Mouse (Mus musculus) C2C12 (cell line): ENCODE results near the gene Obsl1. TPM values are rescaled to one million over a fixed set of nuclear protein-coding genes. Genes with fewer than 3 reads are reported as not detected.
A peak's percentile ranks its signal among the peaks of the same experiment; 100 is the strongest.

Source experiments
- H3K27me3 ChIP-seq: one replicate; pipeline ENCODE4 v1.6.1; 2011; ENCODE audit not compliant: control insufficient read depth, insufficient read depth, insufficient read length
- H3K36me3 ChIP-seq: one replicate; pipeline ENCODE4 v1.6.1; 2011; ENCODE audit not compliant: control insufficient read depth, insufficient read depth
- H3K4me3 ChIP-seq: one replicate; pipeline ENCODE4 v1.5.1; 2011; ENCODE audit warnings: mild to moderate bottlenecking, control low read depth; ENCODE audit not compliant: poor library complexity, insufficient read depth, severe bottlenecking
- H3K79me2 ChIP-seq: one replicate; pipeline ENCODE4 v1.6.1; 2011; ENCODE audit not compliant: control insufficient read depth, insufficient read depth
- H3K79me3 ChIP-seq: one replicate; pipeline ENCODE4 v1.6.1; 2011; ENCODE audit warnings: low read depth, control low read depth
- H3ac ChIP-seq: one replicate; pipeline ENCODE3; 2011; ENCODE audit warnings: low read depth; ENCODE audit not compliant: control insufficient read depth, insufficient read length
- CEBPB ChIP-seq: IDR thresholded peaks from one replicate; pipeline ENCODE4 v1.6.1; 2011; ENCODE audit warnings: low read depth, mild to moderate bottlenecking, control low read depth, moderate library complexity
- CTCF ChIP-seq: IDR thresholded peaks from one replicate; pipeline ENCODE4 v1.5.1; 2011; ENCODE audit not compliant: control insufficient read depth, insufficient read depth, insufficient read length
- FOSL1 ChIP-seq: IDR thresholded peaks from one replicate; pipeline ENCODE4 v1.8.0; 2011; ENCODE audit warnings: mild to moderate bottlenecking, low read length; ENCODE audit not compliant: poor library complexity, insufficient read depth, severe bottlenecking
- MAX ChIP-seq: IDR thresholded peaks from one replicate; pipeline ENCODE4 v1.6.1; 2011; ENCODE audit warnings: mild to moderate bottlenecking, control low read depth
- MYOD1 ChIP-seq: IDR thresholded peaks from one replicate; pipeline ENCODE4 v1.6.1; 2011; ENCODE audit warnings: low read depth; ENCODE audit not compliant: control insufficient read depth, insufficient read length
- MYOG ChIP-seq: IDR thresholded peaks from one replicate; pipeline ENCODE4 v1.6.1; 2011; ENCODE audit not compliant: control insufficient read depth, insufficient read length; ENCODE audit errors: extremely low read depth
- USF1 ChIP-seq: IDR thresholded peaks from one replicate; pipeline ENCODE4 v1.6.1; 2011; ENCODE audit warnings: low read depth, mild to moderate bottlenecking, control low read depth, moderate library complexity
- polyA plus RNA-seq: library from polyadenylated mRNA; unstranded; fragments of >200 nt; fragmentation: generic; extraction: Trizol; gene quantifications from one replicate; pipeline ENCODE4 v1.2.1, GENCODE M21; 2012; ENCODE audit warnings: missing spikeins

Gene Obsl1
- polyA plus RNA-seq, 1 experiment = 31.6 TPM

GRCm38 (mm10) chr1:75448052-75448431, 58.2 kb downstream of the Obsl1 start:
- no peaks in the 10 kb centered on the region for H3K36me3 ChIP-seq
- no peak overlapping the region for H3ac ChIP-seq
- peaks cover 5% of the 10 kb centered on the region for H3K27me3 ChIP-seq
- H3K79me2 ChIP-seq = no peaks in the 10 kb centered on the region
- no peak overlapping the region for H3K4me3 ChIP-seq
- no peaks in the 10 kb centered on the region for H3K79me3 ChIP-seq
- TF ChIP-seq MYOG (no peak), MYOD1 (no peak), CTCF (no peak), CEBPB (no peak), MAX (no peak), USF1 (no peak), FOSL1 (no peak)

DNA sequence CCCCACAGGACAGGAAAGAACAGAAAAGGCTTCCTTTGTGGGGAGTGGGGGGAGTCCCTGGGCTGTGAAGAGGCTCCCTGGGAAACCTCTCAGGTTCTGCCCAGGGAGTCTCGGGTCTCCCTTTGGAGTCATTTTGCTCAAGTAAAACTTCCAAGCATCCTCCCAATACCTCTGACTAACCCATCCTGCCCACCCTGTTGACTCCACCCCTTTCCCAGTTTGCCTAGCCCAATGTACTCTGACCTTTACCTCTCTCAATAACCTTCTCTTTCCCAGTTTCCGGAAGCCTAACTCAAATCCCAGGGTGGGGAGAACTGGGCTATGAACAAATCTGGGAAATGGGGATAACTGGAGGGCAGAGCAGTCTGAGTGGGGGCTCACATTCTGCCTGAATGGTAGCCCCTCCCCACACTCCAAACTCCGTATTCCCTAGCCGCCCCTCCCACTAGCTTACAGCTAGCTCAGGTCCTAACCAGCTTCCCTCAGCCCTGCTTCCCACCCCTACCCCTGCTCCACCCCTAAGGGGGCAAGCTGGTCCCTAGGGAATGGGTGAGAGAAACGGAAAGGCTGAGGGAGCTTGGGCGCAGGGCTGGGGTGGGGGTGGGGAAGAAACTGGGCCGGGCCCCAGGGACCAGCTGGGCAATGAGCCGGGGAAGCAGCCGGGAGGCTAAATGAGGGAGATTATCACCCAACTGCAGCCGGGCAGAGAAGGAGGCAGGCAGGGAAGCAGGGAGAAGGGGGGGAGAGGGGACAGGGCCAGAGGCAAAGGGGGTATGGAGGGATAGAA, 58.8 kb downstream of the Obsl1 start:
- Histone ChIP-seq H3K27me3 (peaks cover 5% of the 10 kb centered on the region), H3K4me3 (no peak overlapping the region), H3K79me3 (no peaks in the 10 kb centered on the region), H3K36me3 (no peaks in the 10 kb centered on the region), H3ac (peak overlapping the region; percentile 3), H3K79me2 (no peaks in the 10 kb centered on the region)
- TF ChIP-seq MAX = no peak
- no peak for TF ChIP-seq FOSL1
- no peak for TF ChIP-seq USF1
- no peak for TF ChIP-seq CTCF
- TF ChIP-seq MYOD1 = no peak
- no peak for TF ChIP-seq CEBPB
- TF ChIP-seq MYOG = no peak

GRCm38 (mm10) chr1:75446656-75447055, 59.6 kb downstream of the Obsl1 start:
- Histone ChIP-seq H3K36me3 (peaks cover 4% of the 10 kb centered on the region), H3K79me2 (no peaks in the 10 kb centered on the region), H3K27me3 (no peaks in the 10 kb centered on the region), H3ac (no peak overlapping the region), H3K4me3 (no peak overlapping the region), H3K79me3 (no peaks in the 10 kb centered on the region)
- TF ChIP-seq CEBPB (no peak), CTCF (no peak), MYOD1 (no peak), USF1 (no peak), MYOG (no peak)

DNA sequence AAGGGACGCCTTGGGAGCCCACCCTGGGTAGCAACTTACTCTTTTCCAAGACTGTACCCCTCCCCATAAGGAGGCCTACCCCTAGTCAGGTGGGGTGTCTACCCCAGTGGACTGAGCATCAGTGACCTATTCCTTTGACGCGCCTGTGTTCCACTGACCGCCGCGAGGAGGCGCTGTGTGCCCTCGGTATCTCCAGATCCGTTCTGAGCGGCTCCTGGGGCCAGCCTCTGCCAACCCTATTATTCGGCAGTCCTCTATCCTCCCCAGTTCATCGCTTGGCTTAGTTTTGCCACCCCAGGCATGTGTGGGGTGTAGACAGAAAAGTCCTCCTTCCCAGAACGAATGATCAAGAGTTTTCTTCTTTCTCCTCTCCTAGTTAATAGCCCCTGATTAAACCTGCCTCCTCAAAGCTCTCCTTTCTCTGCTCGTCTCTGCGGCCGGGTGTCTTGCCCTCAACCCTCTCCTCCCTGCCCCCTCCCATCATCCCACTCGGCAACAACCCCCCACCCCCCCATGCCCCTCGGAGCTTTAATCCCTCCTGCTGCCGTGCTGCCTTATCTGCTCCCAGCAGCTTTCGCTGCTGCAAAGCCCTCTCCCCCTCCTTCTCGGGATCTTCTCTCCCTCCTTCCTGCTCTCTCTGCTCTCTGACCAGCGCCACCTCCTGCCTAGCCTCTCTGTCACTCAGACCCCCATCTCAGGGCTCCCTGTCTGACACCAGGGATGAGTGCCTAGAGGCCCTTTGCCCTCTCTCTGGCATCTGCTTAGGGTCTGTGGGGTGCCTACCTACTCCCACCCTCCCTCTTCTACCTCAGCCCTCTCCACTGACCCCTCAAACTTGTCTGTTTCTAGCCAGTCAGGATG, 60.3 kb downstream of the Obsl1 start:
- H3K4me3 ChIP-seq = no peak overlapping the region

GRCm38 (mm10) chr1:75445141-75445701, 61.0 kb downstream of the Obsl1 start:
- no peak for TF ChIP-seq USF1
- TF ChIP-seq CEBPB = no peak
- H3ac ChIP-seq = no peak overlapping the region
- no peaks in the 10 kb centered on the region for H3K27me3 ChIP-seq
- peaks cover 7% of the 10 kb centered on the region for H3K36me3 ChIP-seq
- no peaks in the 10 kb centered on the region for H3K79me3 ChIP-seq
- H3K79me2 ChIP-seq = no peaks in the 10 kb centered on the region
- H3K4me3 ChIP-seq = no peak overlapping the region

More for the DNA sequence above, 60.3 kb downstream of the Obsl1 start:
- TF ChIP-seq CTCF (peak; percentile 96), MYOG (no peak), MYOD1 (no peak)
- H3K27me3 ChIP-seq = no peaks in the 10 kb centered on the region
- no peaks in the 10 kb centered on the region for H3K79me2 ChIP-seq
- no peak overlapping the region for H3ac ChIP-seq
- no peaks in the 10 kb centered on the region for H3K79me3 ChIP-seq
- H3K36me3 ChIP-seq = peaks cover 5% of the 10 kb centered on the region

- TF ChIP-seq MAX (no peak), USF1 (no peak)
- no peak overlapping the region for H3ac ChIP-seq
- H3K27me3 ChIP-seq = no peaks in the 10 kb centered on the region
- H3K79me2 ChIP-seq = no peaks in the 10 kb centered on the region
- H3K79me3 ChIP-seq = no peaks in the 10 kb centered on the region
- H3K36me3 ChIP-seq = peaks cover 7% of the 10 kb centered on the region
- H3K4me3 ChIP-seq = no peak overlapping the region
Measured at GRCm38 (mm10) chr1:75444208-75444607, 62.0 kb downstream of the Obsl1 start.
